Mouse (Mus musculus): ENCODE measurements at regions not wholly inside any gene's neighbourhood (a gene's known extent, or its start where the extent isn't known, plus 50 kb on each side); places are given as distances from the start of the nearest gene placed in this dataset.

GRCm38 (mm10) chr16:93078909-93079308, 253.0 kb upstream of the Runx1 start:
- Histone ChIP-seq H3K36me3 (ENCODE audit: control insufficient read depth, insufficient read depth, low read length, poor library complexity, severe bottlenecking) (no peaks in the 10 kb centered on the region), H3K27me3 (ENCODE audit: control insufficient read depth, insufficient read depth, low read length, poor library complexity, severe bottlenecking) (no peaks in the 10 kb centered on the region; the same call in 1 of the 2 replicates), H3K4me1 (ENCODE audit: control insufficient read depth, insufficient read depth, low read length) (no peaks in the 10 kb centered on the region), H3K9me3 (replicated peaks; ENCODE audit: control insufficient read depth, insufficient read depth, low read length, poor library complexity, severe bottlenecking) (no peaks in the 10 kb centered on the region), H3K27ac (ENCODE audit: insufficient read depth, low read length) (no peak overlapping the region), H3K4me3 (ENCODE audit: low read depth, low read length) (no peak overlapping the region), H3K9ac (ENCODE audit: low read depth, poor library complexity, severe bottlenecking) (no peak overlapping the region)
- TF ChIP-seq POLR2A (IDR thresholded peaks at IDR 0.05; ENCODE audit: insufficient read depth, low read length) (no peak), CTCF (IDR thresholded peaks at IDR 0.05; ENCODE audit: low read depth, low read length) (no peak), EP300 (IDR thresholded peaks at IDR 0.05; ENCODE audit: insufficient read depth, low read depth, low read length) (no peak)

DNA sequence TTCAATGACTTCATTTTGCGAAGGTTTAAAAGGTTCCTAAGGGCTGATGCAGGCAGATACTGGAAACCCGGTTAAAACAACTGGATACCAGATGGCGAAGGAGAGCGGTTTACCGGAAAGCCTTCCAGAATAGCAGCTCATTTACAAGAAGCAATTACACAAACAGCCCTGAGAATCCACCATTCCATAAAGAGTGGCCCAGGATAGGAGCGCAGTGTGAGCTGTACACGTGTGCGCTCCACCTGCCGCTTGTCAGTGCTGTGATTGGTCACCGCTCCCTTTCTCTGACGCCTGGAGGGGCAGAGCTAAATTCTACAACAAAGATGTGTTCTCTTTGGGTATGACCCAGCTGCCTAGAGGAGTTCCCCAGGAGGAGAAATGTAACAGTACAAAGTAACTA, 249.5 kb upstream of the Runx1 start:
- no peak overlapping the region for H3K4me3 ChIP-seq (ENCODE audit: low read depth, low read length)
- no peaks in the 10 kb centered on the region; the same call in 1 of the 2 replicates for H3K27me3 ChIP-seq (ENCODE audit: control insufficient read depth, insufficient read depth, low read length, poor library complexity, severe bottlenecking)
- H3K9ac ChIP-seq (ENCODE audit: low read depth, poor library complexity, severe bottlenecking), result no peak overlapping the region
- no peak overlapping the region for H3K27ac ChIP-seq (ENCODE audit: insufficient read depth, low read length)
- H3K4me1 ChIP-seq (ENCODE audit: control insufficient read depth, insufficient read depth, low read length), result no peaks in the 10 kb centered on the region
- no peaks in the 10 kb centered on the region for H3K36me3 ChIP-seq (ENCODE audit: control insufficient read depth, insufficient read depth, low read length, poor library complexity, severe bottlenecking)
- TF ChIP-seq POLR2A (IDR thresholded peaks at IDR 0.05; ENCODE audit: insufficient read depth, low read length) (no peak), CTCF (IDR thresholded peaks at IDR 0.05; ENCODE audit: low read depth, low read length) (no peak), EP300 (IDR thresholded peaks at IDR 0.05; ENCODE audit: insufficient read depth, low read depth, low read length) (no peak)
- no peaks in the 10 kb centered on the region for H3K9me3 ChIP-seq (replicated peaks; ENCODE audit: control insufficient read depth, insufficient read depth, low read length, poor library complexity, severe bottlenecking)

GRCm38 (mm10) chr16:93072156-93072555, 246.2 kb upstream of the Runx1 start:
- no peak overlapping the region for H3K27ac ChIP-seq (ENCODE audit: insufficient read depth, low read length)
- no peaks in the 10 kb centered on the region for H3K4me1 ChIP-seq (ENCODE audit: control insufficient read depth, insufficient read depth, low read length)
- no peaks in the 10 kb centered on the region; the same call in 1 of the 2 replicates for H3K27me3 ChIP-seq (ENCODE audit: control insufficient read depth, insufficient read depth, low read length, poor library complexity, severe bottlenecking)
- no peaks in the 10 kb centered on the region for H3K9me3 ChIP-seq (replicated peaks; ENCODE audit: control insufficient read depth, insufficient read depth, low read length, poor library complexity, severe bottlenecking)
- no peak overlapping the region for H3K4me3 ChIP-seq (ENCODE audit: low read depth, low read length)
- H3K9ac ChIP-seq (ENCODE audit: low read depth, poor library complexity, severe bottlenecking), result no peak overlapping the region
- TF ChIP-seq CTCF (IDR thresholded peaks at IDR 0.05; ENCODE audit: low read depth, low read length) (no peak), EP300 (IDR thresholded peaks at IDR 0.05; ENCODE audit: insufficient read depth, low read depth, low read length) (no peak), POLR2A (IDR thresholded peaks at IDR 0.05; ENCODE audit: insufficient read depth, low read length) (no peak)
- no peaks in the 10 kb centered on the region for H3K36me3 ChIP-seq (ENCODE audit: control insufficient read depth, insufficient read depth, low read length, poor library complexity, severe bottlenecking)

- Histone ChIP-seq H3K4me3 (ENCODE audit: low read depth, low read length) (no peak overlapping the region), H3K27ac (ENCODE audit: insufficient read depth, low read length) (no peak overlapping the region), H3K9ac (ENCODE audit: low read depth, poor library complexity, severe bottlenecking) (no peak overlapping the region), H3K9me3 (replicated peaks; ENCODE audit: control insufficient read depth, insufficient read depth, low read length, poor library complexity, severe bottlenecking) (no peaks in the 10 kb centered on the region), H3K27me3 (ENCODE audit: control insufficient read depth, insufficient read depth, low read length, poor library complexity, severe bottlenecking) (no peaks in the 10 kb centered on the region; the same call in 1 of the 2 replicates), H3K4me1 (ENCODE audit: control insufficient read depth, insufficient read depth, low read length) (no peaks in the 10 kb centered on the region), H3K36me3 (ENCODE audit: control insufficient read depth, insufficient read depth, low read length, poor library complexity, severe bottlenecking) (no peaks in the 10 kb centered on the region)
- TF ChIP-seq CTCF (IDR thresholded peaks at IDR 0.05; ENCODE audit: low read depth, low read length) (no peak), EP300 (IDR thresholded peaks at IDR 0.05; ENCODE audit: insufficient read depth, low read depth, low read length) (no peak)
Observed at GRCm38 (mm10) chr16:93071726-93072125, 245.8 kb upstream of the Runx1 start.

DNA sequence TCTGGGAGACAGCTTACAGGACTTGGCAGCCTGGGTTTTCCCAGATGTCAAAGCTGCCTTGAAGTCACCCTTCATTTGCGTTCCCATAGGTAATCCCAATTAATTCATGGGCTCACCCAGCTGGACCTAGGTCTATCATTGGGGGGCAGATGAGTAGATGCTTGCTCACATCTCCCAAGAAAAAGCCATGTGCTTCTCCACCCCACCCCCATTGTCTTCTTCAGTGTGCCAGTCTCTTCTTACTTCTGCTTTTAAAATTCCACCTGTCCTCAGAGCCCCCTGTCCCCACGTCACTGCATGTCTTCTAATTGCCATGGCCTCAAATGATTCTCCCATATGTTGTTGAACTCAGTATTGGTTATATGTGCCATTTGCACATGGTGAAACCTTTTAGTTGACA, 240.9 kb upstream of the Runx1 start:
- no peak for TF ChIP-seq CTCF (IDR thresholded peaks at IDR 0.05; ENCODE audit: low read depth, low read length)
- H3K4me3 ChIP-seq (ENCODE audit: low read depth, low read length), result no peak overlapping the region
- no peaks in the 10 kb centered on the region for H3K4me1 ChIP-seq (ENCODE audit: control insufficient read depth, insufficient read depth, low read length)
- H3K36me3 ChIP-seq (ENCODE audit: control insufficient read depth, insufficient read depth, low read length, poor library complexity, severe bottlenecking), result no peaks in the 10 kb centered on the region
- H3K9ac ChIP-seq (ENCODE audit: low read depth, poor library complexity, severe bottlenecking), result no peak overlapping the region
- H3K27ac ChIP-seq (ENCODE audit: insufficient read depth, low read length), result no peak overlapping the region
- H3K27me3 ChIP-seq (ENCODE audit: control insufficient read depth, insufficient read depth, low read length, poor library complexity, severe bottlenecking), result no peaks in the 10 kb centered on the region
- H3K9me3 ChIP-seq (replicated peaks; ENCODE audit: control insufficient read depth, insufficient read depth, low read length, poor library complexity, severe bottlenecking), result no peaks in the 10 kb centered on the region

GRCm38 (mm10) chr16:93061475-93062179, 235.7 kb upstream of the Runx1 start:
- H3K4me1 ChIP-seq (ENCODE audit: control insufficient read depth, insufficient read depth, low read length), result no peaks in the 10 kb centered on the region
- H3K27me3 ChIP-seq (ENCODE audit: control insufficient read depth, insufficient read depth, low read length, poor library complexity, severe bottlenecking), result no peaks in the 10 kb centered on the region
- H3K9me3 ChIP-seq (replicated peaks; ENCODE audit: control insufficient read depth, insufficient read depth, low read length, poor library complexity, severe bottlenecking), result no peaks in the 10 kb centered on the region
- no peak overlapping the region for H3K9ac ChIP-seq (ENCODE audit: low read depth, poor library complexity, severe bottlenecking)
- H3K27ac ChIP-seq (ENCODE audit: insufficient read depth, low read length), result no peak overlapping the region
- no peak for TF ChIP-seq CTCF (IDR thresholded peaks at IDR 0.05; ENCODE audit: low read depth, low read length)
- TF ChIP-seq POLR2A (IDR thresholded peaks at IDR 0.05; ENCODE audit: insufficient read depth, low read length), result no peak
- TF ChIP-seq EP300 (IDR thresholded peaks at IDR 0.05; ENCODE audit: insufficient read depth, low read depth, low read length), result no peak
- H3K36me3 ChIP-seq (ENCODE audit: control insufficient read depth, insufficient read depth, low read length, poor library complexity, severe bottlenecking), result no peaks in the 10 kb centered on the region
- H3K4me3 ChIP-seq (ENCODE audit: low read depth, low read length), result no peak overlapping the region
